Mouse (Mus musculus) olfactory bulb, adult 2 months (tissue): Measurements from ENCODE around the gene Scpep1. TPM values are rescaled to one million over a fixed set of nuclear protein-coding genes. Genes with fewer than 3 reads are reported as not detected.

Source experiments
- H3K27ac ChIP-seq: fragments of 200-500 bp; 2 replicates; pipeline ENCODE4 v1.5.1; 2012; ENCODE audit warnings: low read depth, low read length; ENCODE audit not compliant: insufficient read depth
- H3K4me1 ChIP-seq: fragments of 200-500 bp; 2 replicates; pipeline ENCODE4 v1.6.1; 2012; ENCODE audit warnings: low read length; ENCODE audit not compliant: control insufficient read depth, insufficient read depth
- H3K4me3 ChIP-seq: fragments of 200-500 bp; 2 replicates; pipeline ENCODE4 v1.5.1; 2012; ENCODE audit warnings: mild to moderate bottlenecking, low read depth, low read length, moderate library complexity; ENCODE audit not compliant: insufficient read depth
- CTCF ChIP-seq: fragments of 200-500 bp; IDR thresholded peaks from 2 replicates; pipeline ENCODE4 v1.5.1; 2012; ENCODE audit warnings: low read depth, mild to moderate bottlenecking, low read length, moderate library complexity; ENCODE audit not compliant: insufficient read depth
- POLR2A ChIP-seq: fragments of 200-500 bp; IDR thresholded peaks from 2 replicates; pipeline ENCODE4 v1.6.1; 2012; ENCODE audit warnings: mild to moderate bottlenecking, low read depth, low read length, moderate library complexity; ENCODE audit not compliant: insufficient read depth
- WGBS: fragments of 180-500 bp; shearing (Covaris S2); methylation state at CpG from one replicate; pipeline ENCODE4 v1.1.7; 2018; 5-methylcytosine and 5-hydroxymethylcytosine counted together
- polyA plus RNA-seq: library from polyadenylated mRNA; stranded (reverse); fragments of >200 nt; gene quantifications from 2 replicates; pipeline ENCODE4 v1.2.4, GENCODE M21; 2012; ENCODE audit warnings: low replicate concordance; ENCODE audit not compliant: missing spikeins, insufficient read depth, insufficient read length

Scpep1 gene
- polyA plus RNA-seq, 1 experiment = not detected

DNA sequence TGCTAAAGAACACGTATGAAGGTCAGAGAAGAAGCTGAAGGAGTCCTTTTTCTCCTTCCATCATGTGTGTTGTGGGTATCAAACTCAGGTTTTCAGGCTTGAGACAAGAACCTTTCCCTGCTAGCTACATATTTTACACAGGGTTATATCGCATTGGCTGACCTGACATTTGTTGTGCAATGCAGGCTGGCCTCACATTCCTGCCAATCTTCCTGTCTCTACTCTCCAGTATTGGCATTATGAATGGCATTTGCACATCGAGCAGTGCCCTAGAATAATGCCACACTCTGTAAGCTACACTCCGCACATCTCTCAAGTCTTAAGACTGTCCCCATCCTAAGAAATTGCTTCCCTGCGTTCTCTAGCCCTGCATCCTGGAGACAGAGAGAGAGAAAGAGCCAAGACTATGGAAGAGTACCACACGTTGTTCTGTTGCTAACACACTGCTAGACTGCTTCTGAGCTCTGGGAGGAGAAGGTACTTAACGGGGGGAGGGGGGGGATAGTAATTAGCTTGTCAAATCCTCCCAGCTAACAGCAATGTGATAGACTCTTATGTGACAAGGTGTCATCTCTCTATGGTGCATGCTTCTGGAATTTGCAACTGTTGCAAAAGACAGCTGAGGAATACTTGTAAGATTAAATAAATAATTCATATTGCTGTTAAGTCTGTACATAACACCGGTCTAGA lies 70.7 kb downstream of the Scpep1 start:
- Histone ChIP-seq H3K4me3 (no peak overlapping the region), H3K4me1 (no peaks in the 10 kb centered on the region), H3K27ac (no peak overlapping the region)
- no peak for TF ChIP-seq CTCF
- TF ChIP-seq POLR2A = no peak
- 52% methylated on average over 8 of the region's 8 CpGs for WGBS

- 93% methylated on average over 12 of the region's 12 CpGs for WGBS
- Histone ChIP-seq H3K27ac (no peak overlapping the region), H3K4me1 (peaks cover 4% of the 10 kb centered on the region; the same call in 1 of the 2 replicates), H3K4me3 (no peak overlapping the region)
- TF ChIP-seq POLR2A (no peak), CTCF (no peak)
Observed at GRCm38 (mm10) chr11:88878011-88878410, 77.3 kb downstream of the Scpep1 start.

Other genes starting within 250 kb of the Scpep1 start
- 78.5 and 158 TPM in 2 replicates for gene Msi2, start 237.0 kb downstream of the Scpep1 start, polyA plus RNA-seq
- not detected in 2 replicates for gene Akap1, start 90.9 kb downstream of the Scpep1 start, polyA plus RNA-seq
- gene Elobl, start 11.5 kb upstream of the Scpep1 start, polyA plus RNA-seq = not detected in 2 replicates
- gene Coil, start 14.8 kb upstream of the Scpep1 start, polyA plus RNA-seq = not detected in 2 replicates
- gene Trim25, start 43.9 kb upstream of the Scpep1 start, polyA plus RNA-seq = not detected in 2 replicates
- 99.2 TPM in 1 of 2 replicates, not detected in the other for gene Dgke, start 111.4 kb upstream of the Scpep1 start, polyA plus RNA-seq
- gene Gm525, start 118.4 kb upstream of the Scpep1 start, polyA plus RNA-seq = not detected in 2 replicates